Mouse (Mus musculus) C2C12 (cell line): ENCODE results near the gene Ing3.

Experiments
- CTCF ChIP-seq: IDR thresholded peaks from one replicate; pipeline ENCODE4 v1.5.1; 2011; ENCODE audit not compliant: control insufficient read depth, insufficient read depth, insufficient read length
- MYOD1 ChIP-seq: IDR thresholded peaks from one replicate; pipeline ENCODE4 v1.6.1; 2011; ENCODE audit warnings: low read depth; ENCODE audit not compliant: control insufficient read depth, insufficient read length
- MYOG ChIP-seq: IDR thresholded peaks from one replicate; pipeline ENCODE4 v1.6.1; 2011; ENCODE audit not compliant: control insufficient read depth, insufficient read length; ENCODE audit errors: extremely low read depth
- USF1 ChIP-seq: IDR thresholded peaks from one replicate; pipeline ENCODE4 v1.6.1; 2011; ENCODE audit warnings: low read depth, mild to moderate bottlenecking, control low read depth, moderate library complexity

- TF ChIP-seq CTCF: no peak
- no peak for TF ChIP-seq USF1
- no peak for TF ChIP-seq MYOG
- no peak for TF ChIP-seq MYOD1
Observed at GRCm38 (mm10) chr6:21984990-21985731, 35.8 kb downstream of the Ing3 start.
